Mouse (Mus musculus): ENCODE measurements around the gene Itprip. TPM values are rescaled to one million over a fixed set of nuclear protein-coding genes. Genes with fewer than 3 reads are reported as not detected.

Gene Itprip
- total RNA-seq (2021): 1 to 10 TPM in 1 of 2 experiments, under 1 TPM in 1; 0.94 to 1.1 TPM
- long read RNA-seq, experiment 1, partial matches to known transcripts: 0 of 1 reads
- long read RNA-seq, experiment 1, other reads (novel, unspliced or antisense): 1 of 1 reads
- long read RNA-seq, experiment 2, partial matches to known transcripts: 0 of 3 reads
- long read RNA-seq, experiment 2, other reads (novel, unspliced or antisense): 3 of 3 reads

GRCm38 (mm10) chr19:47919126-47919965 is at the start of gene Itprip, which contains the start of gene Cfap43:
Gene Itprip, minus strand, starts transcription at chr19:47919299.
Gene Cfap43, minus strand, starts transcription at chr19:47919287.
- peak; percentile 45 to 61 for DNase-seq (ENCODE audit: low spot score in 2 of 2)
- intact Hi-C loops (cut with DNase I): loop anchor here (5.0 kb wide), 1 partner anchor 37 kb away; no protein-coding TSS in a partner anchor

GRCm38 (mm10) chr19:47958181-47958580 is 39.1 kb upstream of the Itprip start:
- DNase-seq (ENCODE audit: low spot score in 2 of 2): no peak
- intact Hi-C loops (cut with DNase I): no loop called here

- intact Hi-C loops (cut with DNase I): no loop called here
- DNase-seq (ENCODE audit: low spot score in 2 of 2): no peak
Observed at GRCm38 (mm10) chr19:47953169-47953568, 34.1 kb upstream of the Itprip start.

GRCm38 (mm10) chr19:47950946-47951345 is 31.8 kb upstream of the Itprip start:
- no peak for DNase-seq (ENCODE audit: low spot score in 2 of 2)
- intact Hi-C loops (cut with DNase I): no loop called here

- DNase-seq (ENCODE audit: low spot score in 2 of 2): no peak
Observed at GRCm38 (mm10) chr19:47946821-47947465, 27.8 kb upstream of the Itprip start.

GRCm38 (mm10) chr19:47939361-47939760 is 20.3 kb upstream of the Itprip start:
- peak in 1 of 2 experiments; percentile 69 for DNase-seq (ENCODE audit: low spot score in 2 of 2)
- intact Hi-C loops (cut with DNase I): loop anchor here (10.0 kb wide), 1 partner anchor 275 kb away; no protein-coding TSS in a partner anchor

More at GRCm38 (mm10) chr19:47946821-47947465, 27.8 kb upstream of the Itprip start:
- intact Hi-C loops (cut with DNase I): no loop called here

GRCm38 (mm10) chr19:47937443-47938406 is 18.6 kb upstream of the Itprip start, which contains the start of gene Cfap58:
Gene Cfap58, plus strand, starts transcription at chr19:47937675.
- intact Hi-C loops (cut with DNase I): loop anchor here (10.0 kb wide), 1 partner anchor 273 kb away; no protein-coding TSS in a partner anchor
- DNase-seq (ENCODE audit: low spot score in 2 of 2): peak; percentile 24 to 54

GRCm38 (mm10) chr19:47936938-47937337 is 17.8 kb upstream of the Itprip start:
- no peak for DNase-seq (ENCODE audit: low spot score in 2 of 2)
- intact Hi-C loops (cut with DNase I): loop anchor here (10.0 kb wide), 1 partner anchor 272 kb away; no protein-coding TSS in a partner anchor

- DNase-seq (ENCODE audit: low spot score in 2 of 2): no peak
- intact Hi-C loops (cut with DNase I): loop anchor here (10.0 kb wide), 1 partner anchor 272 kb away; no protein-coding TSS in a partner anchor
Observed at GRCm38 (mm10) chr19:47936490-47936889, 17.4 kb upstream of the Itprip start.

- intact Hi-C loops (cut with DNase I): loop anchor here (10.0 kb wide), 1 partner anchor 271 kb away; no protein-coding TSS in a partner anchor
- DNase-seq (ENCODE audit: low spot score in 2 of 2): no peak
Observed at GRCm38 (mm10) chr19:47935530-47935929, 16.4 kb upstream of the Itprip start.

- DNase-seq (ENCODE audit: low spot score in 2 of 2): no peak
- intact Hi-C loops (cut with DNase I): loop anchor here (10.0 kb wide), 1 partner anchor 270 kb away; no protein-coding TSS in a partner anchor
Observed at GRCm38 (mm10) chr19:47934636-47935238, 15.6 kb upstream of the Itprip start.

- DNase-seq (ENCODE audit: low spot score in 2 of 2): no peak
- intact Hi-C loops (cut with DNase I): loop anchor here (10.0 kb wide), 1 partner anchor 269 kb away; no protein-coding TSS in a partner anchor
Observed at GRCm38 (mm10) chr19:47934146-47934545, 15.0 kb upstream of the Itprip start.

GRCm38 (mm10) chr19:47931982-47932638 is 13.0 kb upstream of the Itprip start:
- intact Hi-C loops (cut with DNase I): loop anchor here (1.0 to 10.0 kb wide), 2 partner anchors 50 to 267 kb away; no protein-coding TSS in a partner anchor
- DNase-seq (ENCODE audit: low spot score in 2 of 2): peak in 1 of 2 experiments; percentile 38

GRCm38 (mm10) chr19:47929043-47929442 is 9.9 kb upstream of the Itprip start:
- intact Hi-C loops (cut with DNase I): no loop called here
- DNase-seq (ENCODE audit: low spot score in 2 of 2): no peak

GRCm38 (mm10) chr19:47927032-47927431 is 7.9 kb upstream of the Itprip start:
- no peak for DNase-seq (ENCODE audit: low spot score in 2 of 2)
- intact Hi-C loops (cut with DNase I): no loop called here

GRCm38 (mm10) chr19:47925819-47926218 is 6.7 kb upstream of the Itprip start:
- DNase-seq (ENCODE audit: low spot score in 2 of 2): no peak
- intact Hi-C loops (cut with DNase I): no loop called here

- no peak for DNase-seq (ENCODE audit: low spot score in 2 of 2)
- intact Hi-C loops (cut with DNase I): loop anchor here (5.0 kb wide), 1 partner anchor 38 kb away; no protein-coding TSS in a partner anchor
Observed at GRCm38 (mm10) chr19:47919966-47920375, 872 bp upstream of the Itprip start.
